Mouse (Mus musculus): Measurements from ENCODE around the gene Trim59. TPM values are rescaled to one million over a fixed set of nuclear protein-coding genes. Genes with fewer than 3 reads are reported as not detected.

Trim59 gene
- polyA plus RNA-seq, 1 experiment from 2014 or later, result 208 TPM

- 89% methylated on average over 4 of the region's 4 CpGs for WGBS
- H3K36me3 ChIP-seq, result peaks cover 13% of the 10 kb centered on the region
- H3K27me3 ChIP-seq (ENCODE audit: low read depth, poor library complexity, severe bottlenecking), result no peaks in the 10 kb centered on the region
- H3K9me3 ChIP-seq (replicated peaks), result no peaks in the 10 kb centered on the region
- H3K4me3 ChIP-seq, result no peak overlapping the region
- peaks cover 22% of the 10 kb centered on the region for H3K4me1 ChIP-seq
- no peak overlapping the region for H3K27ac ChIP-seq (replicated peaks)
- DNase-seq (ENCODE audit: low spot score), result no peak
Observed at GRCm38 (mm10) chr3:69002781-69003180, 41.8 kb downstream of the Trim59 start.

- WGBS, result 96% methylated on average over 2 of the region's 2 CpGs
- H3K36me3 ChIP-seq, result peaks cover 52% of the 10 kb centered on the region
- no peak for DNase-seq (ENCODE audit: low spot score)
- H3K4me3 ChIP-seq, result no peak overlapping the region
- no peak overlapping the region for H3K27ac ChIP-seq (replicated peaks)
- no peaks in the 10 kb centered on the region for H3K4me1 ChIP-seq
- H3K27me3 ChIP-seq (ENCODE audit: low read depth, poor library complexity, severe bottlenecking), result no peaks in the 10 kb centered on the region
- H3K9me3 ChIP-seq (replicated peaks), result no peaks in the 10 kb centered on the region
Observed at GRCm38 (mm10) chr3:68986550-68986949, 58.0 kb downstream of the Trim59 start.

MicroRNAs within 50 kb of the gene (microRNA counts, 519-probe panel; counts per million panel counts)
- 10,038 counts per million, percentile 93 among the panel's probes with 10 or more counts for microRNA mmu-miR-15b

Small RNAs within 50 kb of the gene (microRNA-seq; reads per million reads assigned to microRNA genes)
- gene Mir15b (2,142 reads per million, percentile 83 among the genes with 10 or more reads in this experiment), gene Mir16-2 (552 reads per million, percentile 69 among the genes with 10 or more reads in this experiment)

Other genes with a start within 250 kb of the Trim59 start
- gene 1110032F04Rik, start 175.2 kb downstream of the Trim59 start, polyA plus RNA-seq (2016; fragmentation: Nextera tagmentation; extraction: Ambion mirVana), result 0.85 and 1.3 TPM in 2 replicates
- 19.8 and 20.7 TPM in 2 replicates for gene Ift80, start 40.2 kb downstream of the Trim59 start, polyA plus RNA-seq (2016; fragmentation: Nextera tagmentation; extraction: Ambion mirVana)
- gene Smc4, start 40.0 kb downstream of the Trim59 start, polyA plus RNA-seq (2016; fragmentation: Nextera tagmentation; extraction: Ambion mirVana), result 180 and 183 TPM in 2 replicates
- gene Kpna4, start 82.4 kb upstream of the Trim59 start, polyA plus RNA-seq (2016; fragmentation: Nextera tagmentation; extraction: Ambion mirVana), result 34.2 and 35.6 TPM in 2 replicates
- not detected in 2 replicates for gene Arl14, start 177.7 kb upstream of the Trim59 start, polyA plus RNA-seq (2016; fragmentation: Nextera tagmentation; extraction: Ambion mirVana)

All from midbrain, embryonic 10.5 days (tissue).